Mouse (Mus musculus) spleen, adult 2 months (tissue): ENCODE results near the gene Arid1b.

Experiments used
- CTCF ChIP-seq: fragments of 200-500 bp; IDR thresholded peaks from 2 replicates; pipeline ENCODE4 v1.5.1; 2011; ENCODE audit warnings: mild to moderate bottlenecking, inconsistent platforms; ENCODE audit not compliant: insufficient read depth, insufficient read length, insufficient replicate concordance; ENCODE audit errors: extremely low read depth
- POLR2A ChIP-seq: fragments of 200-500 bp; IDR thresholded peaks from 2 replicates; pipeline ENCODE4 v1.6.1; 2011; ENCODE audit warnings: low read depth, low read length, inconsistent platforms

DNA sequence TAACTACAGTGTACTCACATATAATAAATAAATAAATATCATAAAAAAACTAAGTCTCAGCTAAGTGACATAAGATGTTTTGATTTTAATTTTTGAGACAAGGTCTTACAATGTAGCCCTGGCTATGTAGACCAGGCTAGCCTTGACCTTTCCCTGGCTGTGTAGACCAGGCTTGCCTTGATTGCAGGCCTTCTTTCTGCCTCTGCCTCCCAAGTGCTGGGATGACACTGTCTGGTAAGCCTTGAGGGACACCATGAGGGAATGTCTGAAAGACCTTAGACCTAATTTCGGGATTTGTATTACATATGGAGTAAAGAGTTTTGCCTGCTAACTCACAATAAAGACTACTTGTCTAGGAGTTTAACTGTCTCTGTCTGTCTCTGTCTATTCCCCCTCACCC, 214.9 kb downstream of the Arid1b start:
- TF ChIP-seq CTCF (no peak), POLR2A (no peak)
